Mouse (Mus musculus) midbrain, embryonic 14.5 days (tissue): ENCODE measurements around the gene Crkl. TPM values are rescaled to one million over a fixed set of nuclear protein-coding genes. Genes with fewer than 3 reads are reported as not detected.

Experiments used
- ATAC-seq: fragments of 200-750 bp; cut with Nextera tagmentation; 2 replicates; pipeline ENCODE4 v1.8.0; 2017; ENCODE audit warnings: moderate number of reproducible peaks, moderate library complexity; ENCODE audit not compliant: low FRiP score, low TSS enrichment
- DNase-seq: peaks from one replicate; pipeline ENCODE4 v3.0.0-alpha.2; 2015
- H3K27ac ChIP-seq: fragments of 300-500 bp; sonication (generic); replicated peaks from 2 replicates; pipeline ENCODE4 v1.5.1; 2014; ENCODE audit warnings: mild to moderate bottlenecking, low read depth, low read length, moderate library complexity
- H3K27me3 ChIP-seq: fragments of 300-500 bp; sonication (generic); 2 replicates; pipeline ENCODE4 v1.6.1; 2014; ENCODE audit warnings: low read length, control low read depth, mixed read lengths; ENCODE audit not compliant: control insufficient read depth, insufficient read depth
- H3K36me3 ChIP-seq: fragments of 300-500 bp; sonication (generic); 2 replicates; pipeline ENCODE4 v1.6.1; 2014; ENCODE audit warnings: low read length, control low read depth; ENCODE audit not compliant: control insufficient read depth, insufficient read depth
- H3K4me1 ChIP-seq: fragments of 300-500 bp; sonication (generic); 2 replicates; pipeline ENCODE4 v1.6.1; 2014; ENCODE audit warnings: mild to moderate bottlenecking, antibody characterized with exemption, low read length, control low read depth; ENCODE audit not compliant: control insufficient read depth, insufficient read depth
- H3K4me2 ChIP-seq: fragments of 300-500 bp; sonication (generic); 2 replicates; pipeline ENCODE4 v1.6.1; 2014; ENCODE audit warnings: mild to moderate bottlenecking, low read length, moderate library complexity
- H3K4me3 ChIP-seq: fragments of 300-500 bp; sonication (generic); replicated peaks from 2 replicates; pipeline ENCODE4 v1.5.1; 2014; ENCODE audit warnings: low read depth, low read length
- H3K9ac ChIP-seq: fragments of 300-500 bp; sonication (generic); replicated peaks from 2 replicates; pipeline ENCODE4 v1.6.1; 2014; ENCODE audit warnings: mild to moderate bottlenecking, low read length, moderate library complexity
- H3K9me3 ChIP-seq: fragments of 300-500 bp; sonication (generic); 2 replicates; pipeline ENCODE4 v1.6.1; 2016; ENCODE audit warnings: low read length, control low read depth, mixed read lengths; ENCODE audit not compliant: control insufficient read depth
- WGBS: fragments of 180-500 bp; shearing (Covaris S2); extraction: QIAGEN DNeasy Blood & Tissue Kit; methylation state at CpG from one replicate; pipeline ENCODE4 v1.1.7; 2014; 5-methylcytosine and 5-hydroxymethylcytosine counted together
- polyA plus RNA-seq: library from polyadenylated mRNA; unstranded; fragments of >200 nt; fragmentation: Nextera tagmentation; extraction: Ambion mirVana; gene quantifications from 2 replicates; pipeline ENCODE4 v1.2.1, GENCODE M21; 2014

Crkl gene
- polyA plus RNA-seq: 76.3 and 85.4 TPM in 2 replicates

- peak within 1 kb of the TSS; percentile 100 for H3K4me3 ChIP-seq
- H3K9me3 ChIP-seq: no peaks in the 10 kb centered on the region
- DNase-seq (peak; percentile 100), ATAC-seq (peak; percentile 97)
- peaks cover 9% of the 10 kb centered on the region; the same call in 1 of the 2 replicates for H3K36me3 ChIP-seq
- under 1% methylated on average over 63 of the region's 63 CpGs for WGBS
- peak within 1 kb of the TSS; percentile 96 for H3K27ac ChIP-seq
- peaks cover 19% of the 10 kb centered on the region for H3K4me1 ChIP-seq
- no peaks in the 10 kb centered on the region for H3K27me3 ChIP-seq
- H3K9ac ChIP-seq: peak within 1 kb of the TSS; percentile 96
- H3K4me2 ChIP-seq: peak within 1 kb of the TSS; percentile 98
Measured at GRCm38 (mm10) chr16:17451541-17452372, at the start of gene Crkl. Crkl (plus strand) TSS chr16:17451987.

DNA sequence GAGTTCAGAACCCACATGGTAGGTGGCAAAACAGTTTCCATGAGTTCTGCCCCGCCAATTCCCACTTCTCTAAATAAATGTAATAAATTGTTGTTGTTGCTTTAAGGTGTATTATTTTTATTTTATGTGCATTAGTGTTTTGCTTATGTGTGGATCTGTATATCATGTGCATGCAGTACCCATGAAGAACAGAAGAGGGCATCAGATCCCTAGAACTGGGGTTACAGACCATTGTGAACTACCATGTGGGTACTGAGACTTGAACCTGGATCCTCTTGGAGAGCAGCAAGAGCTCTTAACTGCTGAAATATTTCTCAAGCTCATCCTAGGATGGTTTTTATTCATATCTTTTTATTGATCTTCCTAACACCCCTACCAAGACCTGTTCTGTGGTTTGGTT lies 48.9 kb upstream of the Crkl start:
- H3K36me3 ChIP-seq: no peaks in the 10 kb centered on the region
- no peak overlapping the region for H3K9ac ChIP-seq
- H3K27me3 ChIP-seq: no peaks in the 10 kb centered on the region
- no peak overlapping the region for H3K4me3 ChIP-seq
- no peak overlapping the region for H3K4me2 ChIP-seq
- 71% methylated on average over 1 of the region's 1 CpGs for WGBS
- DNase-seq: peak; percentile 50
- no peaks in the 10 kb centered on the region for H3K9me3 ChIP-seq
- H3K4me1 ChIP-seq: peaks cover 21% of the 10 kb centered on the region
- ATAC-seq: no peak
- H3K27ac ChIP-seq: no peak overlapping the region

DNA sequence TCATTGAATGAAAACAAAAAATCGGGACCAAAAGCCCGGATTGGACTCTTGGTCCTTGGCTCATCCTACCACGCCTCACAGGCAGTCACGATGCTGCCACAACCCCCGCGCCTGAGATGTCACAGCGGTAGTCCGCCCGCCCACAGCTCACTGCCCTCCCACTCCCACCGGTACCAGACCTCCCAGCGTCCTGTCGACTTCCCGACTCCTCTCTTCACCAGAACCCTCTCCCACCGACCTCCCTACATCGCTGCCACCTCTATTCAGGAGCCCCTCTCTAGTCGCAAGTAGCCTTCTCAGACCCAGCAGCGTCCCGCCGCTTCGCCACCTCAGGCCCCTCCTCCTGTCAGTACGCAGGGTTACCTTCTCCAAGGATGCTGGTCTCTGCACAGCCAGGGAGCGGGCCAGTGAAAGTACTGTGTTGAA lies 46.5 kb upstream of the Crkl start:
- peak; percentile 71 for DNase-seq
- H3K4me3 ChIP-seq: peak overlapping the region; percentile 62
- WGBS: under 1% methylated on average over 22 of the region's 22 CpGs

GRCm38 (mm10) chr16:17405736-17406443 lies 45.9 kb upstream of the Crkl start, which contains the start of the genes Snap29 and Pi4ka:
Snap29 (plus strand) TSS chr16:17405986.
Pi4ka (minus strand) TSS chr16:17406314.
- under 1% methylated on average over 63 of the region's 69 CpGs for WGBS
- H3K9ac ChIP-seq: peak within 1 kb of the TSS; percentile 70

More for the DNA sequence above, 46.5 kb upstream of the Crkl start:
- H3K9ac ChIP-seq: peak overlapping the region; percentile 70
- H3K36me3 ChIP-seq: 0 out of 2 replicates have a peak, but pooled peaks cover 2% of the 10 kb centered on the region
- ATAC-seq: peak; percentile 82
- peak overlapping the region; percentile 75 for H3K4me2 ChIP-seq
- H3K4me1 ChIP-seq: peaks cover 21% of the 10 kb centered on the region
- no peaks in the 10 kb centered on the region for H3K9me3 ChIP-seq
- H3K27ac ChIP-seq: peak overlapping the region; percentile 91
- no peaks in the 10 kb centered on the region for H3K27me3 ChIP-seq

GRCm38 (mm10) chr16:17406512-17407231 lies 45.1 kb upstream of the Crkl start:
- Histone ChIP-seq H3K4me1 (peaks cover 21% of the 10 kb centered on the region), H3K4me2 (peak overlapping the region; percentile 68), H3K27ac (no peak overlapping the region), H3K4me3 (peak overlapping the region; percentile 62), H3K36me3 (0 out of 2 replicates have a peak, but pooled peaks cover 2% of the 10 kb centered on the region), H3K9ac (peak overlapping the region; percentile 70), H3K9me3 (no peaks in the 10 kb centered on the region), H3K27me3 (no peaks in the 10 kb centered on the region)
- DNase-seq (peak; percentile 6), ATAC-seq (no peak)
- WGBS: 41% methylated on average over 9 of the region's 9 CpGs

More at GRCm38 (mm10) chr16:17405736-17406443, 45.9 kb upstream of the Crkl start, which contains the start of the genes Snap29 and Pi4ka:
- Histone ChIP-seq H3K4me2 (peak within 1 kb of the TSS; percentile 75), H3K9me3 (no peaks in the 10 kb centered on the region), H3K4me3 (peak within 1 kb of the TSS; percentile 62), H3K36me3 (0 out of 2 replicates have a peak, but pooled peaks cover 2% of the 10 kb centered on the region), H3K4me1 (peaks cover 21% of the 10 kb centered on the region), H3K27me3 (no peaks in the 10 kb centered on the region), H3K27ac (peak within 1 kb of the TSS; percentile 91)
- ATAC-seq (peak; percentile 98), DNase-seq (peak; percentile 100)

DNA sequence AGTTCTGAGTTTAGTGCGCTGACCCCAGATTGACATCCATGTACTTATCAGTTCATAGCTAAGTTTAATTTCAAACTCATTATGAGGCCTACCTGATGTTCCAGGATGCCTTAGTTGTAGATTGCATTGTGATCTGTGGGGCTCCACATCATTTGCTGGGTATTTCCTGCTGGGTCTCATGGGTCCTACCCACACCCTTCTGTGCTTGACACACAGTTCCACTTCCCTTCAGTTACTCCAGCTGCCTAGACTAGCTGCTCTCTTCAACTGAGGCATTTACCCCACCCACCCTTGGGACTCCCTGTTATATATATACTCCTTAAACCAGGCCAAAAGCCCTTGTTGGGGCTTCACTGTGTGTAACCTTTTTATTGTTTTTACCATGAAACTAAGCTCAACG lies 42.7 kb upstream of the Crkl start:
- Histone ChIP-seq H3K9ac (no peak overlapping the region), H3K27ac (no peak overlapping the region), H3K36me3 (0 out of 2 replicates have a peak, but pooled peaks cover 2% of the 10 kb centered on the region), H3K9me3 (no peaks in the 10 kb centered on the region), H3K4me1 (peaks cover 18% of the 10 kb centered on the region), H3K4me3 (no peak overlapping the region), H3K4me2 (no peak overlapping the region), H3K27me3 (no peaks in the 10 kb centered on the region)
- DNase-seq (no peak), ATAC-seq (no peak)
- 98% methylated on average over 2 of the region's 2 CpGs for WGBS

- H3K9ac ChIP-seq: no peak overlapping the region
Measured at GRCm38 (mm10) chr16:17410209-17410608, 41.6 kb upstream of the Crkl start.

GRCm38 (mm10) chr16:17423021-17423420 lies 28.8 kb upstream of the Crkl start:
- Histone ChIP-seq H3K9ac (no peak overlapping the region), H3K36me3 (peaks cover 65% of the 10 kb centered on the region), H3K9me3 (no peaks in the 10 kb centered on the region), H3K27me3 (no peaks in the 10 kb centered on the region), H3K4me3 (no peak overlapping the region), H3K27ac (no peak overlapping the region), H3K4me2 (no peak overlapping the region), H3K4me1 (no peaks in the 10 kb centered on the region)
- 83% methylated on average over 3 of the region's 3 CpGs for WGBS
- no peak for ATAC-seq
- DNase-seq: no peak

More at GRCm38 (mm10) chr16:17410209-17410608, 41.6 kb upstream of the Crkl start:
- 85% methylated on average over 4 of the region's 4 CpGs for WGBS
- Histone ChIP-seq H3K4me3 (no peak overlapping the region), H3K27me3 (no peaks in the 10 kb centered on the region), H3K9me3 (no peaks in the 10 kb centered on the region), H3K4me2 (no peak overlapping the region), H3K4me1 (peaks cover 8% of the 10 kb centered on the region), H3K36me3 (0 out of 2 replicates have a peak, but pooled peaks cover 2% of the 10 kb centered on the region), H3K27ac (no peak overlapping the region)
- ATAC-seq (no peak), DNase-seq (no peak)
